Mouse (Mus musculus) limb, embryonic 11.5 days (tissue): ENCODE data around the gene Pomt2. TPM values are rescaled to one million over a fixed set of nuclear protein-coding genes. Genes with fewer than 3 reads are reported as not detected.

Experiments used
- ATAC-seq: fragments of 200-750 bp; cut with Nextera tagmentation; 2 replicates; pipeline ENCODE4 v1.8.0; 2017; ENCODE audit warnings: low read depth; ENCODE audit not compliant: insufficient number of reproducible peaks, low FRiP score, low TSS enrichment
- DNase-seq: peaks from one replicate; pipeline ENCODE4 v3.0.0-alpha.2; 2015; ENCODE audit warnings: low spot score
- H3K27ac ChIP-seq: fragments of 300-500 bp; sonication (generic); replicated peaks from 2 replicates; pipeline ENCODE4 v1.5.1; 2014; ENCODE audit warnings: low read depth, mild to moderate bottlenecking, low read length
- H3K27me3 ChIP-seq: fragments of 300-500 bp; sonication (generic); 2 replicates; pipeline ENCODE4 v1.6.1; 2014; ENCODE audit warnings: mild to moderate bottlenecking, low read length, mixed read lengths; ENCODE audit not compliant: control insufficient read depth, insufficient read depth
- H3K36me3 ChIP-seq: fragments of 300-500 bp; sonication (generic); 2 replicates; pipeline ENCODE4 v1.6.1; 2014; ENCODE audit warnings: mild to moderate bottlenecking, low read length, moderate library complexity, mixed read lengths; ENCODE audit not compliant: control insufficient read depth, insufficient read depth
- H3K4me1 ChIP-seq: fragments of 300-500 bp; sonication (generic); 2 replicates; pipeline ENCODE4 v1.6.1; 2014; ENCODE audit warnings: low read length, mixed read lengths; ENCODE audit not compliant: control insufficient read depth, insufficient read depth
- H3K4me2 ChIP-seq: fragments of 300-500 bp; sonication (generic); 2 replicates; pipeline ENCODE4 v1.6.1; 2014; ENCODE audit warnings: low read depth, mild to moderate bottlenecking, moderate library complexity; ENCODE audit not compliant: severe bottlenecking
- H3K4me3 ChIP-seq: fragments of 300-500 bp; sonication (generic); 2 replicates; pipeline ENCODE4 v1.5.1; 2014; ENCODE audit warnings: low read depth, low read length
- H3K9ac ChIP-seq: fragments of 300-500 bp; sonication (generic); 2 replicates; pipeline ENCODE4 v1.6.1; 2014; ENCODE audit warnings: mild to moderate bottlenecking, low read length
- H3K9me3 ChIP-seq: fragments of 300-500 bp; sonication (generic); 2 replicates; pipeline ENCODE4 v1.6.1; 2016; ENCODE audit warnings: low read length; ENCODE audit not compliant: control insufficient read depth
- WGBS: fragments of 180-500 bp; shearing (Covaris S2); extraction: QIAGEN DNeasy Blood & Tissue Kit; methylation state at CpG from one replicate; pipeline ENCODE4 v1.1.7; 2014; 5-methylcytosine and 5-hydroxymethylcytosine counted together
- polyA plus RNA-seq: library from polyadenylated mRNA; unstranded; fragments of >200 nt; fragmentation: Nextera tagmentation; extraction: Ambion mirVana; gene quantifications from 2 replicates; pipeline ENCODE4 v1.2.1, GENCODE M21; 2014

Gene Pomt2
- polyA plus RNA-seq, 1 experiment from 2014 or later = 16.7 TPM

- peaks cover 4% of the 10 kb centered on the region; the same call in 1 of the 2 replicates for H3K4me1 ChIP-seq
- H3K27ac ChIP-seq = no peak overlapping the region
- ATAC-seq = peak; percentile 39; the same call in 1 of the 2 replicates
Measured at GRCm38 (mm10) chr12:87107357-87107977, 40.3 kb downstream of the Pomt2 start.

DNA sequence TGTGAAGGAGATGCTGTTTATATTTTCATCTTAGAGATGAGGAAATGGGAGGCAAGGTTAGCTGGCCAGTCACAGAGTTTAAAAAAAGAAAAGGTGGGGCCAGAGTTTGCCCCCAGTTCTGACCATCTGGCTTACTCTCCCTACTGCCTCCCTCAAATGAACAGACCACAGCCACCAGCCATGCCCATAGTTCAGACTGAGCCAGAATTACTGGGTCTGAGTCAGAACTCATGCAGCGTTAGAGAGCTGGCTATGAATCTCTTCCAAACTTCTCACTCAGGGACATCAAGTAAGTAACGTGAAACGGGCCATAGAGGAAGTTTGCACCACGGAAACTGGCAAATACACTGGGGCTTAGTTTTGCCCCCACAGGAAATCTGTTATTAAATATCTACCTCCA, 43.0 kb downstream of the Pomt2 start:
- Histone ChIP-seq H3K9me3 (no peaks in the 10 kb centered on the region), H3K27me3 (peaks cover 21% of the 10 kb centered on the region), H3K9ac (no peak overlapping the region), H3K4me2 (no peak overlapping the region), H3K36me3 (no peaks in the 10 kb centered on the region; the same call in 1 of the 2 replicates), H3K27ac (no peak overlapping the region), H3K4me3 (no peak overlapping the region), H3K4me1 (peaks cover 14% of the 10 kb centered on the region; the same call in 1 of the 2 replicates)
- DNase-seq (no peak), ATAC-seq (no peak)
- WGBS = 86% methylated on average over 4 of the region's 4 CpGs

More at GRCm38 (mm10) chr12:87107357-87107977, 40.3 kb downstream of the Pomt2 start:
- H3K27me3 ChIP-seq = peaks cover 4% of the 10 kb centered on the region
- H3K4me3 ChIP-seq = no peak overlapping the region
- no peak overlapping the region for H3K4me2 ChIP-seq
- H3K9ac ChIP-seq = no peak overlapping the region
- WGBS = 26% methylated on average over 3 of the region's 3 CpGs
- H3K36me3 ChIP-seq = no peaks in the 10 kb centered on the region; the same call in 1 of the 2 replicates
- peak; percentile 28 for DNase-seq
- H3K9me3 ChIP-seq = no peaks in the 10 kb centered on the region

- ATAC-seq (no peak), DNase-seq (no peak)
- Histone ChIP-seq H3K9me3 (no peaks in the 10 kb centered on the region), H3K4me3 (no peak overlapping the region), H3K9ac (no peak overlapping the region), H3K27ac (no peak overlapping the region), H3K36me3 (no peaks in the 10 kb centered on the region), H3K4me1 (peaks cover 14% of the 10 kb centered on the region; the same call in 1 of the 2 replicates), H3K4me2 (no peak overlapping the region), H3K27me3 (peaks cover 21% of the 10 kb centered on the region)
- 90% methylated on average over 4 of the region's 4 CpGs for WGBS
Measured at GRCm38 (mm10) chr12:87103471-87103870, 44.3 kb downstream of the Pomt2 start.

GRCm38 (mm10) chr12:87102165-87102631, 45.6 kb downstream of the Pomt2 start, which contains the start of gene Ngb:
Gene Ngb (minus strand): TSS chr12:87102539.
- H3K9me3 ChIP-seq = no peaks in the 10 kb centered on the region
- peak; percentile 23 for DNase-seq
- no peak within 1 kb of the TSS for H3K9ac ChIP-seq
- 4% methylated on average over 32 of the region's 32 CpGs for WGBS
- no peak for ATAC-seq
- H3K27me3 ChIP-seq = peaks cover 21% of the 10 kb centered on the region
- H3K36me3 ChIP-seq = no peaks in the 10 kb centered on the region
- no peak within 1 kb of the TSS for H3K27ac ChIP-seq
- peaks cover 11% of the 10 kb centered on the region; the same call in 1 of the 2 replicates for H3K4me1 ChIP-seq
- H3K4me2 ChIP-seq = peak within 1 kb of the TSS; percentile 43
- H3K4me3 ChIP-seq = peak within 1 kb of the TSS; percentile 15

- DNase-seq (no peak), ATAC-seq (no peak)
- Histone ChIP-seq H3K9ac (no peak overlapping the region), H3K27ac (no peak overlapping the region), H3K4me3 (no peak overlapping the region), H3K9me3 (no peaks in the 10 kb centered on the region), H3K27me3 (peaks cover 21% of the 10 kb centered on the region), H3K4me1 (peaks cover 10% of the 10 kb centered on the region; the same call in 1 of the 2 replicates), H3K4me2 (no peak overlapping the region), H3K36me3 (no peaks in the 10 kb centered on the region)
- 83% methylated on average over 4 of the region's 4 CpGs for WGBS
Measured at GRCm38 (mm10) chr12:87100331-87100730, 47.4 kb downstream of the Pomt2 start.

- H3K4me3 ChIP-seq = no peak overlapping the region
- no peak overlapping the region for H3K27ac ChIP-seq
- no peaks in the 10 kb centered on the region for H3K36me3 ChIP-seq
- H3K4me1 ChIP-seq = no peaks in the 10 kb centered on the region
- no peak for ATAC-seq
- DNase-seq = no peak
- H3K4me2 ChIP-seq = no peak overlapping the region
- H3K27me3 ChIP-seq = no peaks in the 10 kb centered on the region
- WGBS = 52% methylated on average over 6 of the region's 6 CpGs
- no peaks in the 10 kb centered on the region for H3K9me3 ChIP-seq
- no peak overlapping the region for H3K9ac ChIP-seq
Measured at GRCm38 (mm10) chr12:87093671-87094070, 54.1 kb downstream of the Pomt2 start.

GRCm38 (mm10) chr12:87093249-87093648, 54.5 kb downstream of the Pomt2 start:
- no peaks in the 10 kb centered on the region for H3K9me3 ChIP-seq

GRCm38 (mm10) chr12:87091916-87092315, 55.9 kb downstream of the Pomt2 start:
- Histone ChIP-seq H3K4me1 (no peaks in the 10 kb centered on the region), H3K27me3 (no peaks in the 10 kb centered on the region), H3K9ac (no peak overlapping the region), H3K9me3 (no peaks in the 10 kb centered on the region), H3K27ac (no peak overlapping the region), H3K36me3 (no peaks in the 10 kb centered on the region), H3K4me2 (no peak overlapping the region), H3K4me3 (no peak overlapping the region)
- 89% methylated on average over 2 of the region's 2 CpGs for WGBS
- no peak for ATAC-seq
- DNase-seq = no peak

More at GRCm38 (mm10) chr12:87093249-87093648, 54.5 kb downstream of the Pomt2 start:
- Histone ChIP-seq H3K4me3 (no peak overlapping the region), H3K27me3 (no peaks in the 10 kb centered on the region), H3K27ac (no peak overlapping the region), H3K36me3 (no peaks in the 10 kb centered on the region), H3K9ac (no peak overlapping the region), H3K4me2 (no peak overlapping the region), H3K4me1 (no peaks in the 10 kb centered on the region)
- DNase-seq = no peak
- no peak for ATAC-seq
- WGBS = 84% methylated on average over 4 of the region's 4 CpGs
